Mouse (Mus musculus) lung, adult 2 months (tissue): ENCODE data around the gene Gpat3. TPM values are rescaled to one million over a fixed set of nuclear protein-coding genes. Genes with fewer than 3 reads are reported as not detected.

ENCODE experiments used
- DNase-seq: peaks from one replicate; pipeline ENCODE4 v3.0.0; 2022
- H3K4me1 ChIP-seq: fragments of 200-500 bp; 2 replicates; pipeline ENCODE4 v1.6.1; 2011; ENCODE audit warnings: low read length; ENCODE audit not compliant: control insufficient read depth, insufficient read depth
- H3K4me3 ChIP-seq: fragments of 200-500 bp; replicated peaks from 2 replicates; pipeline ENCODE3; 2011; ENCODE audit warnings: low read depth, mild to moderate bottlenecking, control low read depth, low read length; ENCODE audit errors: extremely low read depth
- CTCF ChIP-seq: fragments of 200-500 bp; IDR thresholded peaks from 2 replicates; pipeline ENCODE4 v1.5.1; 2011; ENCODE audit warnings: mild to moderate bottlenecking, low read length, control low read depth; ENCODE audit not compliant: insufficient read depth
- POLR2A ChIP-seq: fragments of 200-500 bp; IDR thresholded peaks from 2 replicates; pipeline ENCODE4 v1.6.1; 2011; ENCODE audit warnings: low read depth, mild to moderate bottlenecking, control low read depth, low read length, borderline replicate concordance; ENCODE audit errors: extremely low read depth
- WGBS: fragments of 180-500 bp; shearing (Covaris S2); methylation state at CpG from one replicate; pipeline ENCODE4 v1.1.7; 2018; 5-methylcytosine and 5-hydroxymethylcytosine counted together
- polyA plus RNA-seq: library from polyadenylated mRNA; depleted of rRNA; stranded (reverse); fragments of >200 nt; gene quantifications from 2 replicates; pipeline ENCODE4 v1.2.3, GENCODE M21; 2012

Gene Gpat3
- polyA plus RNA-seq, 1 experiment = 2.3 TPM

DNA sequence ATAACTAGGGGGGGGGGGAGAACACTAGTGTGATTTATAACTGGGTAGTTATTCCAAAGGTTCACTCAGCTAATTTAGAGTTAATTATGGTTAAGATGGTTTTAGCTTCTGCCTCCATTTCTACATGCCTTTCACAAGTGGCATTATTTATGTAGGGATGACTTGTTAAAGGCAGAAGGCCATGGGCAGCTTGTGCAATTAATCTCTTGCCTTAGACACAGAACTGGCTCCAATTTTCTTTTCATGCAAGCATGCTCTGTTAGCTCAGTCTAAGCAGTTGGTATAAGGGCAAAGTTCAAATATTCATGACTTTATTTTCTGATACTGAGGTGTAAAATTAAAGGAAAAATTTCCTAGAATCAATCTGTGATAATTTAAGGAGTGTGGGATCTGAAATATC is 31.5 kb downstream of the Gpat3 start:
- no peak overlapping the region for H3K4me3 ChIP-seq
- TF ChIP-seq POLR2A (no peak), CTCF (no peak)
- no peaks in the 10 kb centered on the region for H3K4me1 ChIP-seq
- DNase-seq = no peak

GRCm38 (mm10) chr5:100885216-100885615 is 39.7 kb downstream of the Gpat3 start:
- WGBS = 88% methylated on average over 6 of the region's 6 CpGs
- Histone ChIP-seq H3K4me3 (no peak overlapping the region), H3K4me1 (no peaks in the 10 kb centered on the region)
- TF ChIP-seq POLR2A (no peak), CTCF (no peak)
- no peak for DNase-seq

- 68% methylated on average over 7 of the region's 7 CpGs for WGBS
- Histone ChIP-seq H3K4me1 (no peaks in the 10 kb centered on the region), H3K4me3 (no peak overlapping the region)
- DNase-seq = no peak
- TF ChIP-seq POLR2A (no peak), CTCF (no peak)
These were observed 40.9 kb downstream of the Gpat3 start for GRCm38 (mm10) chr5:100886331-100886988.

DNA sequence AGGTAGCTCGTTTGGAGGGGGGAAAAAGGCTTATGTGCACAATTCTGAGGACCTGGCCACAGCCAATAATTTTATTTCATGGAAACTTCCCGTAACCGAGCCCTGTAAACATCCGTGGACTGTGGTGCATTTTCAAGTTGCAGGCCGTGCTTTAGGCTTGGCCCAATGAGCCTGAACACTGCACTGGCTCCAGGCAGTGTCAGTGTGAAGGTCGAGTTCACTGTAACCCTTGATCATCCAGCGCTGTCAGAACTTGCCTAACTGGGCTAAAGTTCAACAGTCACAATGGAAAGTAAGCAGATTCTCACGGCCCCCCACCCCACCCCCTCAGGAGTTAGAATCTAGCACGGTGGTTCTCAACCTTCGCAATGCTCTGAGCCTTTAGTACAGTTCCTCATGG is 50.7 kb downstream of the Gpat3 start:
- H3K4me3 ChIP-seq = no peak overlapping the region
- H3K4me1 ChIP-seq = no peaks in the 10 kb centered on the region
- TF ChIP-seq CTCF (no peak), POLR2A (no peak)
- DNase-seq = no peak
- WGBS = 64% methylated on average over 10 of the region's 10 CpGs

DNA sequence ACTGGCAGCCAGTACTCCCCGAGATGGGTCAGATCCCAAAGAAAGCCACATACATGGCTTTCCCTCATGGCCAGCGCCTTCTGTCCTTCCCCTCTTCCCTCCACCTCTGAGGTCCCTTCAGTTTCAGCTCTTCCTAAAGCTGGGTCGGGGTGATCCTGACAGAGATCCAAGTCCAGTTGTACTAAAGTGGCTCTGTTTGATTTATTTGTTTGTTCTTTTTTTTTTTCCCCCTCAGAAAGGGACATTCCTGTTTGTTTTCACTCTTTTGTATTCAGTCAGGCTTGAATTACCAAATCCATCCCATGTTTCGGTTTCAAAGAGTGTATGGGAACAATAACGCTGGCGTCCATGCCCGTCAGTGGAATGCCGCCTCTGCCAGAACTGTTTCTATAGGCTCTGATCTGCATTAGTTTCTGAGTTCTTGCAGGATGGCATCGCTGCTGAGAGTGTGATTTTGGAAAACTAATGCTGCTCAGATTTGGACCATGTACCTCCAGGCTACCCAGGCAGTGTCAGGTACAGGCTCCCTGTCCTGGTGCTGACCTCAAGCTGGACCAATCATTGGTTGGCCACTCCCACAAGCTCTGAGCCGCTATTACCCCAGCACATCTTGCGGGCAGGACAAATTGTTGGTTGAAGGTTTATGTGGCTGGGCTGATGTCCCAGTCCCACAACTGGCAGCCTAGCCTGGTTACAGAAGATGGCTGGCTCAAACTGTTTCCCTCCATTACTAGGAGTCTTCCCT is 54.4 kb downstream of the Gpat3 start:
- no peaks in the 10 kb centered on the region for H3K4me1 ChIP-seq
- 76% methylated on average over 11 of the region's 11 CpGs for WGBS
- TF ChIP-seq CTCF (no peak), POLR2A (no peak)
- DNase-seq = no peak
- no peak overlapping the region for H3K4me3 ChIP-seq

- WGBS = 71% methylated on average over 5 of the region's 5 CpGs
These were observed 55.5 kb downstream of the Gpat3 start for GRCm38 (mm10) chr5:100901046-100901445.

GRCm38 (mm10) chr5:100908478-100908877 is 63.0 kb downstream of the Gpat3 start:
- Histone ChIP-seq H3K4me3 (no peak overlapping the region), H3K4me1 (no peaks in the 10 kb centered on the region)
- TF ChIP-seq CTCF = no peak
- TF ChIP-seq POLR2A = no peak
- 72% methylated on average over 7 of the region's 7 CpGs for WGBS
- no peak for DNase-seq

More at GRCm38 (mm10) chr5:100901046-100901445, 55.5 kb downstream of the Gpat3 start:
- DNase-seq = no peak
- H3K4me3 ChIP-seq = no peak overlapping the region
- TF ChIP-seq CTCF (no peak), POLR2A (no peak)
- no peaks in the 10 kb centered on the region for H3K4me1 ChIP-seq

DNA sequence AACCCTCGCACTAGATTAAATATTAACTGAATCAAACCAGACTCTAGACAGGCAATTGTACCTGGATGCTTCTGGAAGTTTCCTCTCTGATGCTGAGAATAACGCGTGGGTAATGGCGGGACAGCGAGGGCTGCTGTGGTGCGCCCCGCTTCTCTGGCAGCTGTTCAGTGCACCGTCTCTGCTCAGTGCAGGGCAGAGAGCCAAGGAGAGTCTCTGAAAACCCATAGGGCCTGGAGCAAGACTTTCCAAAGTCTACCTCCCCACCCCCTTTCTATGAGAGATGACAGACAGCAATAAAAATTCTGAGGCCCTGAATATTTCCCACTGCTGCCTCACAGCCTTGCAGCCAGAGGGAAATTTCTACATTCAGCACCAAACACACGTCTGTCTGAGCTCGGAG is 63.4 kb downstream of the Gpat3 start:
- WGBS = 78% methylated on average over 10 of the region's 10 CpGs
- no peak for DNase-seq
- TF ChIP-seq POLR2A = no peak
- H3K4me1 ChIP-seq = no peaks in the 10 kb centered on the region
- no peak overlapping the region for H3K4me3 ChIP-seq

DNA sequence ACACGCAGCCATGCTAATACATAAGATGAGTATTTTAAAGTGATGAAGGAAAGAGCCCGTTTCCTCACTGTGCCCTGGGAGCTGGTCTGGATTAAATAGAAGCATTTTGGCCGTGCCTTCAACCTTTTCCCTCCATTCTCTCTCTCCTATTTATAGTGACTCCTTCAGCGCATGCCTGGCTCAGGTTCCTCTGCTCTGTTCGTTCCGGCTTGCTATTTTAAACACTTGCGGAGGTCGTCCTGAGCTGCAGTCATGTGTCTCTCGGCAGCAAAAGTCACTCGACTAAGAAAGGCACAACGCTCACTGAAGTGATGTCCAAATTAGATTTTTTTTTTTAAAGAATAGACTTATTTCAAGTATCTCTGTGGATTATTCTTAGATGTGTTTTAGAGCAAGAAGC is 64.2 kb downstream of the Gpat3 start:
- Histone ChIP-seq H3K4me3 (no peak overlapping the region), H3K4me1 (no peaks in the 10 kb centered on the region)
- WGBS = 75% methylated on average over 11 of the region's 11 CpGs
- DNase-seq = no peak
- no peak for TF ChIP-seq CTCF
- no peak for TF ChIP-seq POLR2A

DNA sequence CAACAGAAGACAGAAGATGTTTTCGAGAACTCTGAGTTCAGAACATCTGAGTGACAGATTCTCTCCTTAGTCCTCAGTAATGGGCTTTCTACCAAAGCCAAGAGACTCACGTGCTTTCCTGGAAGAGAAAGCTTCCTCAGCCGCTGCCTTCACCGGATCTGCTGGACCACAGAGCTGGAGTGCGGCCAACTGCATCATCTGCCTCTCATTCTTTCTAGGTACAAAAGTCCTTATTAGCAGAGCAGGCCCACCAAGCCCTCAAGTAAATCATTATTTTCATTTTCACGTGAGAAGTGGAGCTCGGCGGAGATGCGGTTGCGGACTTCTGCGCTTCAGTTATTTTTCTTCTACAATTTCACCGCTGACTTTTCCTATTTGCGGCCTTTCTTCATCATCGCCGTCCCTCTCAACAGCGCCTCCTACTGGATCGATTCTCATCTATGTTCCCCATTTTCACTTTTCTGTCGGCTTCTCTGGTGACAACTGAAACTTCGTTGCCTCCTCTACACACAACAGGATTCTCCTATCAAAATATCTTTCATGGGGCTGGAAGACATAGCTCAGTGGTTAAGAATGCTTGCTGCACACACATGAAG is 66.1 kb downstream of the Gpat3 start:
- H3K4me1 ChIP-seq = no peaks in the 10 kb centered on the region
- DNase-seq = no peak
- 69% methylated on average over 19 of the region's 19 CpGs for WGBS
- no peak overlapping the region for H3K4me3 ChIP-seq
- no peak for TF ChIP-seq POLR2A

GRCm38 (mm10) chr5:100912366-100912765 is 66.9 kb downstream of the Gpat3 start:
- 51% methylated on average over 7 of the region's 7 CpGs for WGBS
- DNase-seq = no peak
- Histone ChIP-seq H3K4me1 (no peaks in the 10 kb centered on the region), H3K4me3 (no peak overlapping the region)
- TF ChIP-seq CTCF (no peak), POLR2A (no peak)
